Mouse (Mus musculus) liver, embryonic 14.5 days (tissue): ENCODE measurements around the gene Plcd3. TPM values are rescaled to one million over a fixed set of nuclear protein-coding genes. Genes with fewer than 3 reads are reported as not detected.

Source experiments
- ATAC-seq: fragments of 200-750 bp; cut with Nextera tagmentation; 2 replicates; pipeline ENCODE4 v1.8.0; 2017; ENCODE audit warnings: moderate number of reproducible peaks, mild to moderate bottlenecking, moderate library complexity; ENCODE audit not compliant: insufficient read depth
- DNase-seq, 3 experiments: peaks; one replicate each; pipeline ENCODE4 v3.0.0-alpha.2; 2012 to 2013; ENCODE audit warnings: low read depth in 3 of 3, low spot score in 3 of 3
- H3K27ac ChIP-seq: fragments of 300-500 bp; sonication (generic); 2 replicates; pipeline ENCODE4 v1.5.1; 2014; ENCODE audit warnings: moderate library complexity, mild to moderate bottlenecking, control low read depth, inconsistent platforms
- H3K27me3 ChIP-seq: fragments of 300-500 bp; sonication (generic); 2 replicates; pipeline ENCODE4 v1.6.1; 2014; ENCODE audit warnings: mild to moderate bottlenecking, low read length, moderate library complexity; ENCODE audit not compliant: control insufficient read depth, insufficient read depth
- H3K36me3 ChIP-seq: fragments of 300-500 bp; sonication (generic); replicated peaks from 2 replicates; pipeline ENCODE4 v1.6.1; 2014; ENCODE audit warnings: low read depth; ENCODE audit not compliant: control insufficient read depth, insufficient read depth
- H3K4me1 ChIP-seq, 2 experiments: fragments of 200-500 bp in 1 of 2; fragments of 300-500 bp in 1 of 2; sonication (generic) in 1 of 2; replicated peaks; 2 replicates each; pipeline ENCODE4 v1.6.1; 2012 to 2014; ENCODE audit warnings: antibody characterized with exemption in 1 of 2, inconsistent platforms in 1 of 2, low read length in 1 of 2; ENCODE audit not compliant: control insufficient read depth in 2 of 2, insufficient read depth in 2 of 2
- H3K4me2 ChIP-seq: fragments of 300-500 bp; sonication (generic); 2 replicates; pipeline ENCODE4 v1.6.1; 2014; ENCODE audit warnings: low read depth, mild to moderate bottlenecking, control low read depth, moderate library complexity
- H3K4me3 ChIP-seq, 2 experiments: fragments of 200-500 bp in 1 of 2; fragments of 300-500 bp in 1 of 2; sonication (generic) in 1 of 2; 2 replicates each; pipeline ENCODE4 v1.5.1; 2012 to 2014; ENCODE audit warnings: low read depth in 2 of 2, low read length in 2 of 2, mild to moderate bottlenecking in 2 of 2, control low read depth in 1 of 2, inconsistent platforms in 1 of 2, moderate library complexity in 1 of 2; ENCODE audit not compliant: insufficient read depth in 1 of 2
- H3K9ac ChIP-seq: fragments of 300-500 bp; sonication (generic); replicated peaks from 2 replicates; pipeline ENCODE4 v1.6.1; 2014; ENCODE audit warnings: mild to moderate bottlenecking, control low read depth, moderate library complexity
- H3K9me3 ChIP-seq: fragments of 300-500 bp; sonication (generic); 2 replicates; pipeline ENCODE4 v1.6.1; 2016; ENCODE audit warnings: low read length, mixed read lengths; ENCODE audit not compliant: control insufficient read depth
- CTCF ChIP-seq: IDR thresholded peaks from 2 replicates; pipeline ENCODE4 v1.5.1; 2016; ENCODE audit warnings: antibody characterized with exemption, low read depth, control low read depth
- EP300 ChIP-seq: IDR thresholded peaks from 2 replicates; pipeline ENCODE4 v1.6.1; 2016; ENCODE audit warnings: antibody characterized with exemption, low read depth
- whole genome bisulfite sequencing: fragments of 180-500 bp; shearing (Covaris S2); extraction: QIAGEN DNeasy Blood & Tissue Kit; methylation state at CpG from one replicate; pipeline ENCODE4 v1.1.7; 2014; ENCODE audit not compliant: insufficient replicate concordance; 5-methylcytosine and 5-hydroxymethylcytosine counted together
- polyA plus RNA-seq, 2 experiments: library from polyadenylated mRNA; depleted of rRNA in 1 of 2; stranded (reverse) in 1 of 2; unstranded in 1 of 2; fragments of >200 nt; fragmentation: Nextera tagmentation in 1 of 2; extraction: Ambion mirVana in 1 of 2; gene quantifications; 2 replicates each; pipeline versions ENCODE4 v1.2.1 to v1.2.3; 2012 to 2014

Gene Plcd3
- polyA plus RNA-seq, 2 experiments: 0.29 to 0.31 TPM

DNA sequence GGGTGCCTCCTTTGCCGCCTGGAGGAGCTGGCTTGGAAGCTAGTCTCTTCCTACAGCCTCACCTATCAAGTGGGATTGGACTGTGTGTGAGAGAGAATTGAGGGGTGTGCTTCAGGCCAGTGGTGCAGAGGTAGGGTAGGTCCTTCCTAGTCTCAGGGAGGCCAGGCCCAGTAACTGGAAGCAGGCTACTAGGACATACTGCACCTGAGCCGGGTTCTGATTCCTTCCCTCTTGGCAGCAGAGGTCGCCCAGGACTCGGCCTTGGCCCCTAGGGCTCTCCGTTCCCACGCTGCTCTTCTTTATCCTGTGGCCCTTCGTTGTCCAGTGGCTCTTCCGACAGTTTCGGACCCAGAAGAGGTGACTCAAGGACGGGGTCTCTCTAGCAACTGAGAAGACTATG, 9.8 kb upstream of the Plcd3 start:
- Histone ChIP-seq H3K27ac (no peak overlapping the region), H3K4me3 (no peak overlapping the region), H3K9me3 (no peaks in the 10 kb centered on the region), H3K4me2 (peak overlapping the region; percentile 45), H3K9ac (no peak overlapping the region), H3K36me3 (peaks cover 11% of the 10 kb centered on the region), H3K4me1 (peaks cover 15 to 26% of the 10 kb centered on the region in 2 experiments), H3K27me3 (no peaks in the 10 kb centered on the region; the same call in 1 of the 2 replicates)
- no peak for ATAC-seq
- 61% methylated on average over 10 of the region's 10 CpGs for WGBS
- TF ChIP-seq CTCF: no peak
- TF ChIP-seq EP300: no peak
- DNase-seq: no peak

- ATAC-seq: peak; percentile 38
- H3K4me2 ChIP-seq: peak overlapping the region; percentile 73
- peak in 1 of 3 experiments; percentile 60 for DNase-seq
- peak overlapping the region; percentile 94 for H3K27ac ChIP-seq
- no peaks in the 10 kb centered on the region for H3K9me3 ChIP-seq
- TF ChIP-seq EP300 (no peak), CTCF (no peak; the same call in 1 of the 2 replicates)
- H3K36me3 ChIP-seq: peaks cover 22% of the 10 kb centered on the region
- peak overlapping the region in 1 of 2 experiments; percentile 76; a peak in 2 of 4 replicates for H3K4me3 ChIP-seq
- H3K4me1 ChIP-seq: peaks cover 34 to 41% of the 10 kb centered on the region in 2 experiments
- WGBS: 23% methylated on average over 4 of the region's 4 CpGs
- H3K27me3 ChIP-seq: peaks cover 7% of the 10 kb centered on the region
- H3K9ac ChIP-seq: peak overlapping the region; percentile 83; the same call in 1 of the 2 replicates
Measured at GRCm38 (mm10) chr11:103106386-103106785, 4.9 kb upstream of the Plcd3 start.

DNA sequence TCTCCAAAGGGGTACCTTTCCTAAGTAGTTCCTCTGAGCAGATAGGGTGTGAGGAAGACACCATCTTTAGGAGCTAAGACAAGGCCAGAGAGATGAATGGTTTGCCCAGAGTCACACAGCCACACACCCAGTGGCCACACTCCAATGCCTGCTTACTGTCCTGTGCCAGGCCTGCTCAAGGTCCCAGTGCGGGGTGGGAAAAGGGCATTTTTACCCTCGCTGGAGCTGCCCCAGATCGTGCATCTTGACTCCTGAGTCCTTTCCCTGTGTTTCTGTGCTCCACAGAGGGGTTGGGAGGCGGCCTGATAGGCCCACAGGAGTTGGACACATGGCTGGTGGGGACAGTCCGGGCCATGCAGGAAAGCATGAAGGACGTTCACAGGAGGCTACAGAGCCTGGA, 4.4 kb upstream of the Plcd3 start:
- ATAC-seq: no peak
- H3K4me3 ChIP-seq: peak overlapping the region; percentile 61 to 76
- no peaks in the 10 kb centered on the region for H3K9me3 ChIP-seq
- peaks cover 34 to 39% of the 10 kb centered on the region in 2 experiments for H3K4me1 ChIP-seq
- peak overlapping the region; percentile 83 for H3K9ac ChIP-seq
- peak overlapping the region; percentile 73 for H3K4me2 ChIP-seq
- H3K36me3 ChIP-seq: peaks cover 22% of the 10 kb centered on the region
- no peak for TF ChIP-seq EP300
- TF ChIP-seq CTCF: peak; percentile 12; the same call in 1 of the 2 replicates
- H3K27me3 ChIP-seq: peaks cover 12% of the 10 kb centered on the region
- 87% methylated on average over 6 of the region's 6 CpGs for WGBS
- DNase-seq: no peak
- peak overlapping the region; percentile 94 for H3K27ac ChIP-seq

GRCm38 (mm10) chr11:103105180-103105725, 3.8 kb upstream of the Plcd3 start:
- peak overlapping the region; percentile 83 for H3K9ac ChIP-seq
- H3K27ac ChIP-seq: peak overlapping the region; percentile 94
- H3K4me1 ChIP-seq: peaks cover 34 to 39% of the 10 kb centered on the region in 2 experiments
- H3K4me3 ChIP-seq: peak overlapping the region; percentile 61 to 76
- DNase-seq (no peak), ATAC-seq (no peak)
- peaks cover 18% of the 10 kb centered on the region for H3K27me3 ChIP-seq
- H3K4me2 ChIP-seq: peak overlapping the region; percentile 73
- H3K9me3 ChIP-seq: no peaks in the 10 kb centered on the region
- peaks cover 22% of the 10 kb centered on the region for H3K36me3 ChIP-seq
- TF ChIP-seq CTCF (no peak), EP300 (no peak)
- WGBS: 61% methylated on average over 14 of the region's 14 CpGs

DNA sequence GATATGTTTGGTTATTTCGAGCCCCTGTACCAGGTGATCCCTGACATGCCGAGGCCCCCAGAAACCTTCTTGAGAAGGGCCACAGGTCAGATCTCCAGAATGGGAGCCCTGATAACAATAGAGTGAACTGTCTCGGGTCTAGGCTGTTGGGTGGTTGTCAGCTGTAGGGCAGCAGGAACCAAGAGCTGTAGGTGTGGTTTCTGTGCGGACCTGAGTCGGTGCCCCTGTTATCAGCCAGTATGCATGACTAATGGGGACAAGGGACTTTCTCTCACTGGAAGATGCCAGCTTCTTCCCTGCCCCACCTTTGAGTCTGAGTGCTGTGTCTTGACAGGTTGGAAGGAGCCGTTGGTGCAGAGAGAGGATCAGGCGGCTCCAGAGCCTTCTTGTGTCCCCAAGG, 3.0 kb upstream of the Plcd3 start:
- WGBS: 15% methylated on average over 7 of the region's 7 CpGs
- Histone ChIP-seq H3K27ac (peak overlapping the region; percentile 94), H3K9me3 (no peaks in the 10 kb centered on the region), H3K9ac (peak overlapping the region; percentile 83), H3K4me1 (peaks cover 34 to 39% of the 10 kb centered on the region in 2 experiments), H3K36me3 (peaks cover 22% of the 10 kb centered on the region), H3K4me3 (peak overlapping the region; percentile 61 to 76), H3K4me2 (peak overlapping the region; percentile 73), H3K27me3 (peaks cover 25% of the 10 kb centered on the region)
- peak in 2 of 3 experiments; percentile 80 to 81 for DNase-seq
- TF ChIP-seq CTCF (no peak), EP300 (peak; percentile 50; the same call in 1 of the 2 replicates)
- peak; percentile 55 for ATAC-seq
